ENCODE assay signal across 9 mouse cellular contexts in the genomic region with DNA sequence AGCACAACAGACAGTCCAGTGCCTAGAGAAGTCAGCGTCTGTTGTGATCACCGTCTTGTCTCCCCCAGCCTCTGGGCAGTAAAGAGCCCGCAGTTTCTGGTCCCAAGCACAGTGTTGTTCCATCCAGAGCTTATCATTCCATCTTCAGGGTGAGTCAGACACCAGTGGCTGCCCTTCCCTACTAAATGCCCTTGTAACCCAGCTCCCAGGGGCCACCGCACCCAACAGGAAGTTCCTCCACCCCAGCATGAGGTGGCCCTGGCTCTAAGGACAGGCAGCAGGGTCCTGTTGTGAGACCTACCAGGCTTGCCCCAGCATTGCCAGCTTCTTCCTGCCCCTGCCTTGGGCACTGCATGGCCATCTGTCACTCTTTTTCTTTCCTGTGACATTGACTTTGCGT. TPM values are rescaled to one million over a fixed set of nuclear protein-coding genes. Genes with fewer than 3 reads are reported as not detected.
DNase-seq lines count a peak whose midpoint lies in the region; ATAC-seq lines count a peak whose summit lies in the region.
"Had no signal": no experiment of that assay in that cellular context is flagged by ENCODE, and none has a peak within 500 bp of the region (broad histone marks: within the 10 kb centered on the region; RNA-seq: fewer than 3 reads in every experiment).

No protein-coding gene starts in this region.

- no peak overlapping the region for H3K4me2 ChIP-seq in midbrain, embryonic 12.5 days (replicated peaks)
- H3K4me2 ChIP-seq in midbrain, embryonic 13.5 days (replicated peaks) = no peak overlapping the region

- no peaks in the 10 kb centered on the region for H3K36me3 ChIP-seq in midbrain, embryonic 12.5 days
- no peaks in the 10 kb centered on the region for H3K36me3 ChIP-seq in midbrain, embryonic 13.5 days

- no peaks in the 10 kb centered on the region for H3K27me3 ChIP-seq in midbrain, embryonic 12.5 days
- H3K27me3 ChIP-seq in midbrain, embryonic 13.5 days = no peaks in the 10 kb centered on the region

- H3K9ac ChIP-seq in midbrain, embryonic 12.5 days (replicated peaks) = no peak overlapping the region
- no peak overlapping the region for H3K9ac ChIP-seq in midbrain, embryonic 13.5 days (replicated peaks)

- no peaks in the 10 kb centered on the region for H3K9me3 ChIP-seq in midbrain, embryonic 12.5 days
- no peaks in the 10 kb centered on the region for H3K9me3 ChIP-seq in midbrain, embryonic 13.5 days

- H3K27ac ChIP-seq in midbrain, embryonic 12.5 days (replicated peaks) = 0 out of 2 replicates have a peak overlapping the region, but pooled peaks have one; percentile 31
- H3K27ac ChIP-seq in midbrain, embryonic 13.5 days = no peak overlapping the region

- H3K4me1 ChIP-seq in midbrain, embryonic 12.5 days = peaks cover 44% of the 10 kb centered on the region
- peaks cover 59% of the 10 kb centered on the region for H3K4me1 ChIP-seq in midbrain, embryonic 13.5 days (replicated peaks)

- peak; percentile 96 for DNase-seq in heart, adult 11 months
- no peak for DNase-seq in heart, adult 18-20 months
- DNase-seq in c-Kit-positive CD71-negative TER-119-negative erythroid progenitor cells, embryonic 14.5 days (ENCODE audit: low read depth) = peak; percentile 44
- no peak for DNase-seq in thymus, postnatal 14 days
- DNase-seq in left cerebral cortex, adult 9 months (ENCODE audit: low spot score in 2 of 2) = no peak

- no peak overlapping the region for H3K4me3 ChIP-seq in midbrain, embryonic 12.5 days
- no peak overlapping the region for H3K4me3 ChIP-seq in midbrain, embryonic 13.5 days (replicated peaks)

- ATAC-seq in midbrain, embryonic 12.5 days (ENCODE audit: low FRiP score, low read depth) = no peak
- no peak for ATAC-seq in midbrain, embryonic 13.5 days
- peak; percentile 75 for ATAC-seq in monocyte, adult 5-6 weeks (replicated peaks; ENCODE audit: insufficient number of reproducible peaks, low FRiP score, low TSS enrichment, poor library complexity, severe bottlenecking)

- WGBS in midbrain, embryonic 12.5 days = 85% methylated on average over 5 of the region's 5 CpGs
- 79% methylated on average over 5 of the region's 5 CpGs for WGBS in midbrain, embryonic 13.5 days

RNA-seq across cellular contexts. Expression of a gene that starts 29.3 kb away (rescaled TPM):
- 10 to 100 TPM; 57.3 to 61.5 TPM for total RNA-seq in heart, adult 18-20 months (2021)
- 132 and 136 TPM in 2 replicates for polyA plus RNA-seq in midbrain, embryonic 12.5 days (2016; fragmentation: Nextera tagmentation; extraction: Ambion mirVana)
- polyA plus RNA-seq in midbrain, embryonic 13.5 days (2015; fragmentation: Nextera tagmentation; extraction: Ambion mirVana) = 136 and 140 TPM in 2 replicates
- 162 to 274 TPM (median 251 TPM) in 3 replicates for total RNA-seq in monocyte, adult 5-6 weeks (2017)

RNA-seq across cellular contexts. Expression of a gene that starts 31.6 kb away (rescaled TPM):
- 1 to 10 TPM; 6.8 to 7.6 TPM for total RNA-seq in heart, adult 18-20 months (2021)
- polyA plus RNA-seq in midbrain, embryonic 12.5 days (2016; fragmentation: Nextera tagmentation; extraction: Ambion mirVana) = 2.6 and 3.4 TPM in 2 replicates
- 2.0 and 3.1 TPM in 2 replicates for polyA plus RNA-seq in midbrain, embryonic 13.5 days (2015; fragmentation: Nextera tagmentation; extraction: Ambion mirVana)
- 63.7 to 114 TPM (median 92.9 TPM) in 3 replicates for total RNA-seq in monocyte, adult 5-6 weeks (2017)

RNA-seq across cellular contexts. Expression of a gene that starts 56.1 kb away (rescaled TPM):
- over 10,000 TPM; 10,039 to 12,689 TPM for total RNA-seq in heart, adult 18-20 months (2021)
- polyA plus RNA-seq in midbrain, embryonic 12.5 days (2016; fragmentation: Nextera tagmentation; extraction: Ambion mirVana) = 1.2 and 1.3 TPM in 2 replicates
- not detected in 2 replicates for polyA plus RNA-seq in midbrain, embryonic 13.5 days (2015; fragmentation: Nextera tagmentation; extraction: Ambion mirVana)
- 0.49 TPM in 1 of 3 replicates, not detected in the others for total RNA-seq in monocyte, adult 5-6 weeks (2017)
- polyA plus RNA-seq: liver, adult 2 months had no signal

Comparison
In these comparisons a context has a peak if more than half of its experiments do, and no peak if none do; other contexts are left out.
1. DNase-seq: peak in heart, adult 11 months (single experiment) and c-Kit-positive CD71-negative TER-119-negative erythroid progenitor cells, embryonic 14.5 days (single experiment); none in heart, adult 18-20 months (0 of 2), thymus, postnatal 14 days (single experiment) and left cerebral cortex, adult 9 months (0 of 2).
2. RNA of a gene that starts 56.1 kb away (total RNA-seq): 10,039 to 12,689 TPM in heart, adult 18-20 months; 0.49 TPM in monocyte, adult 5-6 weeks; every median in the first group is over 1,000 times any median in the second.